Mouse (Mus musculus): ENCODE results near the gene Col6a4.

Gene Col6a4

GRCm38 (mm10) chr9:106096683-106097082 lies at the start of gene Col6a4:
Col6a4 (minus strand) TSS chr9:106096783.
- DNase-seq = no peak

GRCm38 (mm10) chr9:106145582-106145981 lies 49.0 kb upstream of the Col6a4 start:
- DNase-seq = no peak

- no peak for DNase-seq
Measured at GRCm38 (mm10) chr9:106144176-106144575, 47.6 kb upstream of the Col6a4 start.

- DNase-seq = peak; percentile 79 to 82
Measured at GRCm38 (mm10) chr9:106141955-106142354, 45.4 kb upstream of the Col6a4 start.

- DNase-seq = peak; percentile 38 to 64
Measured at GRCm38 (mm10) chr9:106139763-106140162, 43.2 kb upstream of the Col6a4 start.

- no peak for DNase-seq
Measured at GRCm38 (mm10) chr9:106137671-106138216, 41.2 kb upstream of the Col6a4 start.

- no peak for DNase-seq
Measured at GRCm38 (mm10) chr9:106130250-106130649, 33.7 kb upstream of the Col6a4 start.

- DNase-seq = no peak
Measured at GRCm38 (mm10) chr9:106129072-106129471, 32.5 kb upstream of the Col6a4 start.

GRCm38 (mm10) chr9:106126786-106127251 lies 30.2 kb upstream of the Col6a4 start:
- DNase-seq = no peak

- DNase-seq = peak; percentile 27 to 67
Measured at GRCm38 (mm10) chr9:106123599-106123998, 27.0 kb upstream of the Col6a4 start.

- DNase-seq = no peak
Measured at GRCm38 (mm10) chr9:106119075-106119474, 22.5 kb upstream of the Col6a4 start.

GRCm38 (mm10) chr9:106115801-106116424 lies 19.3 kb upstream of the Col6a4 start:
- no peak for DNase-seq

GRCm38 (mm10) chr9:106112770-106113423 lies 16.3 kb upstream of the Col6a4 start:
- DNase-seq = peak; percentile 80 to 89

GRCm38 (mm10) chr9:106106241-106106640 lies 9.7 kb upstream of the Col6a4 start:
- DNase-seq = no peak

- no peak for DNase-seq
Measured at GRCm38 (mm10) chr9:106104401-106104800, 7.8 kb upstream of the Col6a4 start.

GRCm38 (mm10) chr9:106101166-106101565 lies 4.6 kb upstream of the Col6a4 start:
- no peak for DNase-seq

- DNase-seq = no peak
Measured at GRCm38 (mm10) chr9:106100262-106100661, 3.7 kb upstream of the Col6a4 start.

- peak in 1 of 2 experiments; percentile 60 for DNase-seq
Measured at GRCm38 (mm10) chr9:106099379-106100021, 2.9 kb upstream of the Col6a4 start.

- DNase-seq = no peak
Measured at GRCm38 (mm10) chr9:106081528-106081927, 15.1 kb downstream of the Col6a4 start.

- peak; percentile 18 to 42 for DNase-seq
Measured at GRCm38 (mm10) chr9:106080261-106081033, 16.1 kb downstream of the Col6a4 start.

GRCm38 (mm10) chr9:106077953-106078352 lies 18.6 kb downstream of the Col6a4 start:
- DNase-seq = no peak

- DNase-seq = peak; percentile 64 to 78
Measured at GRCm38 (mm10) chr9:106076234-106076633, 20.3 kb downstream of the Col6a4 start.

GRCm38 (mm10) chr9:106073956-106074355 lies 22.6 kb downstream of the Col6a4 start:
- peak; percentile 59 to 76 for DNase-seq
